Mouse (Mus musculus) small intestine, adult 2 months (tissue): ENCODE measurements around the gene Lexm.

Experiments
- CTCF ChIP-seq: fragments of 200-500 bp; IDR thresholded peaks from 2 replicates; pipeline ENCODE4 v1.5.1; 2012; ENCODE audit warnings: low read depth, mild to moderate bottlenecking, control low read depth, inconsistent platforms, low read length, moderate library complexity, mixed read lengths; ENCODE audit not compliant: insufficient replicate concordance, insufficient read length; ENCODE audit errors: extremely low read depth
- POLR2A ChIP-seq: fragments of 200-500 bp; IDR thresholded peaks from 2 replicates; pipeline ENCODE4 v1.6.1; 2012; ENCODE audit warnings: low read depth, mild to moderate bottlenecking, control low read depth, inconsistent platforms, low read length, moderate library complexity

DNA sequence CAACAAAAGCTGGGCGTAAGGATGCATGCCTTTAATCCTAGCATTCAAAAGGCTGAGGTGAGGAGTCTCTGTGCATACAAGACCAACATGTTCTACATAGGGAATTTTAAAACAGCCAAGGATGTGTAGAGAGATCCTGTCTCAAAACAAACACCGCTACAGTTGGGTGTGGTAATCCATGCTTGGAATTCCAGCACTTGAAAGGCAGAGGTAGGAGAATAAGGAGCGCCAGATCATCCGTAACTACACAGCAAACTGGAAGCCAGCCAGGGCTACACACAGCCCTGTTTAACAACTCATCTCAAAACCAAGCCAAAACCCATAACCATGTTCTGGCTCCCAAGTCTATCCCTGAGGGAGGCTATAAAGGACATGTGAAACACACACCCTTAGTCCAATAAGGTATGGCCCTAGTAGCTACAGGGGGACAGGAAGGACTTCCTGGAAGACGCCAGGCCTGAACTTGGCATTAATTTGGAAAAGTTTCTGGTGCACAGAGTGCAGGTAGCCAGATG, 47.0 kb upstream of the Lexm start:
- TF ChIP-seq CTCF (no peak), POLR2A (no peak)
